Mouse (Mus musculus): ENCODE data around the gene Stat4. TPM values are rescaled to one million over a fixed set of nuclear protein-coding genes. Genes with fewer than 3 reads are reported as not detected.

Stat4 gene
- polyA plus RNA-seq, 1 experiment from 2014 or later = 0.47 TPM

- WGBS = 82% methylated on average over 8 of the region's 8 CpGs
- Histone ChIP-seq H3K27ac (replicated peaks; ENCODE audit: low read depth, low read length) (no peak overlapping the region), H3K36me3 (ENCODE audit: control insufficient read depth, insufficient read depth, low read length) (no peaks in the 10 kb centered on the region), H3K4me2 (ENCODE audit: low read length) (no peak overlapping the region), H3K4me3 (replicated peaks; ENCODE audit: low read depth, low read length) (no peak overlapping the region), H3K27me3 (ENCODE audit: control insufficient read depth, insufficient read depth, low read length) (no peaks in the 10 kb centered on the region), H3K9me3 (ENCODE audit: control insufficient read depth, low read length) (no peaks in the 10 kb centered on the region), H3K4me1 (ENCODE audit: control insufficient read depth, insufficient read depth, low read length) (no peaks in the 10 kb centered on the region), H3K9ac (replicated peaks; ENCODE audit: low read length) (no peak overlapping the region)
- ATAC-seq (ENCODE audit: low FRiP score, low TSS enrichment) (no peak), DNase-seq (no peak)
Measured at GRCm38 (mm10) chr1:51991983-51992609, 5.1 kb downstream of the Stat4 start.

GRCm38 (mm10) chr1:51996056-51996455 lies 9.1 kb downstream of the Stat4 start:
- H3K27ac ChIP-seq (replicated peaks; ENCODE audit: low read depth, low read length) = no peak overlapping the region
- H3K4me1 ChIP-seq (ENCODE audit: control insufficient read depth, insufficient read depth, low read length) = no peaks in the 10 kb centered on the region
- no peak overlapping the region for H3K9ac ChIP-seq (replicated peaks; ENCODE audit: low read length)
- no peaks in the 10 kb centered on the region for H3K36me3 ChIP-seq (ENCODE audit: control insufficient read depth, insufficient read depth, low read length)
- ATAC-seq (ENCODE audit: low FRiP score, low TSS enrichment) (no peak), DNase-seq (no peak)
- H3K27me3 ChIP-seq (ENCODE audit: control insufficient read depth, insufficient read depth, low read length) = no peaks in the 10 kb centered on the region
- WGBS = 92% methylated on average over 3 of the region's 3 CpGs
- H3K4me2 ChIP-seq (ENCODE audit: low read length) = no peak overlapping the region
- H3K9me3 ChIP-seq (ENCODE audit: control insufficient read depth, low read length) = no peaks in the 10 kb centered on the region
- H3K4me3 ChIP-seq (replicated peaks; ENCODE audit: low read depth, low read length) = no peak overlapping the region

DNA sequence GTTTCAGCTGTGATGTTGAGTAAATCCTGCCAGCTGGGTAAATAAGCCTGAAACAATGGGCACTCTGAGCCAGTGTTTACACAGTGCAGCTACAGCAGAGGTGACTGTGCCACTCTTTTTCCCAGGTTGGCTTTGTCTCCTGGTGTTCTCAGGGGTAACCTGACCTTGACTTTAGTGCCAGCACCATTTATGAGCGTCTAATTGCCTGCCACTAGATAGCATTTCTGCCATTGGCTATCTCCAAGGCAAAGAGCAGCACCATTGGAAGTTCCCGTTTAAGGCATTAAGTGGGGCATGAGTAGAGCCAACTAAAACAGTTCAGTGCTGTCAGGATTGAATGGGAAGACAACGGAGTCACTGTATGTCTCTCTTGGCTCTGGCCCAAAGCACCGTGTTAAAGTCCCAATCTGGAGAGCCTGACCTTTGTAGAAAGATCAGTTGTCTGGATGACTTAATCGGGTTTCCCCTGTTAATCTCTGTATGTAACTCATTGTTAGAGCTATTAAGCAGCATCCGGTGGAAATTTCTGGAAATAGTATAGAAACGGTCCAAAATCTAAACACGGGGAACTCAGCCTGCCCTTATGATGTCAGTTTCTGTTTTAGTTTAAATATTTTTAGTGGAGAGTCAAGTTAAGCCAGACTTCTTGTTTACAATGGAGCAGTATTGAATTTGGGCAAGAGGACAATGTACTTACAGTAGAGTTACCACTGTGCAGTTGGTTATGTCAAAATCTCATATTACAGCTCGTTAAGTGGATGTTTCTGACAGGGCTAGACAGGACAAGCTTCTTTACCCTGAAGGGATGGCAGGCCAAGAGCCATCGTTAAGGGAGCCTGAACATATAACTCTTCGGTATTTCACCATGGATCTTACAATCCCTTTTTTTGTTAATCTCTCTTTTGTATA lies 10.1 kb downstream of the Stat4 start:
- no peak overlapping the region for H3K27ac ChIP-seq (replicated peaks; ENCODE audit: low read depth, low read length)
- H3K36me3 ChIP-seq (ENCODE audit: control insufficient read depth, insufficient read depth, low read length) = no peaks in the 10 kb centered on the region
- DNase-seq (peak; percentile 60), ATAC-seq (ENCODE audit: low FRiP score, low TSS enrichment) (no peak)
- WGBS = 54% methylated on average over 11 of the region's 11 CpGs
- no peak overlapping the region for H3K9ac ChIP-seq (replicated peaks; ENCODE audit: low read length)
- no peak overlapping the region for H3K4me3 ChIP-seq (replicated peaks; ENCODE audit: low read depth, low read length)
- no peaks in the 10 kb centered on the region for H3K27me3 ChIP-seq (ENCODE audit: control insufficient read depth, insufficient read depth, low read length)
- H3K4me1 ChIP-seq (ENCODE audit: control insufficient read depth, insufficient read depth, low read length) = no peaks in the 10 kb centered on the region
- no peak overlapping the region for H3K4me2 ChIP-seq (ENCODE audit: low read length)
- H3K9me3 ChIP-seq (ENCODE audit: control insufficient read depth, low read length) = no peaks in the 10 kb centered on the region

DNA sequence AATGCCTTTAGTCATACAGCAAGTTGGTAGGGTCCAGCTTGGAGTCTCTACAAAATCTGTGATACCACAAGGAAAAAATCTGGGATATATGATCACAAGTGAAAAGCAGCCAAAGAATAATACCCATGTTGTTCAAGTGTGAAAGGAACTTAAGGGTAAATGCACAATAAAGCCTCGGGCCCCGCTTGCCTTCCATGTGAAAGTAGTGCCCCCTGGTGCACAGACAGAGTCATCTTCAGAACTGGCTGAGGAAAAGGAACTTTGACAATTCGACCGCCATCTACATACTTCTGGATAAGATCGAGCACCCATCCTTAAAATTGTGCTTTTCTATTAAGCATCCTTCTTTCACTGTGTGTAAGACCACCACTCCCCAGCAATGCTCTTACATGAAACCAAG lies 11.6 kb downstream of the Stat4 start:
- Histone ChIP-seq H3K9ac (replicated peaks; ENCODE audit: low read length) (no peak overlapping the region), H3K9me3 (ENCODE audit: control insufficient read depth, low read length) (no peaks in the 10 kb centered on the region), H3K27ac (replicated peaks; ENCODE audit: low read depth, low read length) (no peak overlapping the region), H3K27me3 (ENCODE audit: control insufficient read depth, insufficient read depth, low read length) (no peaks in the 10 kb centered on the region), H3K4me1 (ENCODE audit: control insufficient read depth, insufficient read depth, low read length) (no peaks in the 10 kb centered on the region), H3K4me2 (ENCODE audit: low read length) (no peak overlapping the region), H3K4me3 (replicated peaks; ENCODE audit: low read depth, low read length) (no peak overlapping the region), H3K36me3 (ENCODE audit: control insufficient read depth, insufficient read depth, low read length) (no peaks in the 10 kb centered on the region)
- WGBS = 63% methylated on average over 5 of the region's 5 CpGs
- ATAC-seq (ENCODE audit: low FRiP score, low TSS enrichment) = no peak
- DNase-seq = peak; percentile 70

GRCm38 (mm10) chr1:52004096-52004495 lies 17.1 kb downstream of the Stat4 start:
- Histone ChIP-seq H3K27ac (replicated peaks; ENCODE audit: low read depth, low read length) (no peak overlapping the region), H3K4me3 (replicated peaks; ENCODE audit: low read depth, low read length) (no peak overlapping the region), H3K9me3 (ENCODE audit: control insufficient read depth, low read length) (no peaks in the 10 kb centered on the region), H3K4me2 (ENCODE audit: low read length) (no peak overlapping the region), H3K9ac (replicated peaks; ENCODE audit: low read length) (no peak overlapping the region), H3K27me3 (ENCODE audit: control insufficient read depth, insufficient read depth, low read length) (no peaks in the 10 kb centered on the region), H3K36me3 (ENCODE audit: control insufficient read depth, insufficient read depth, low read length) (no peaks in the 10 kb centered on the region), H3K4me1 (ENCODE audit: control insufficient read depth, insufficient read depth, low read length) (no peaks in the 10 kb centered on the region)
- peak; percentile 31; the same call in 1 of the 2 replicates for ATAC-seq (ENCODE audit: low FRiP score, low TSS enrichment)
- DNase-seq = peak; percentile 85
- WGBS = 26% methylated on average over 8 of the region's 8 CpGs

GRCm38 (mm10) chr1:52008443-52008842 lies 21.5 kb downstream of the Stat4 start:
- H3K9me3 ChIP-seq (ENCODE audit: control insufficient read depth, low read length) = no peaks in the 10 kb centered on the region
- no peak overlapping the region for H3K9ac ChIP-seq (replicated peaks; ENCODE audit: low read length)
- WGBS = 5% methylated on average over 11 of the region's 11 CpGs
- no peak overlapping the region for H3K27ac ChIP-seq (replicated peaks; ENCODE audit: low read depth, low read length)
- H3K4me1 ChIP-seq (ENCODE audit: control insufficient read depth, insufficient read depth, low read length) = no peaks in the 10 kb centered on the region
- H3K4me2 ChIP-seq (ENCODE audit: low read length) = peak overlapping the region; percentile 46
- peak overlapping the region; percentile 18; the same call in 1 of the 2 replicates for H3K4me3 ChIP-seq (replicated peaks; ENCODE audit: low read depth, low read length)
- no peaks in the 10 kb centered on the region for H3K27me3 ChIP-seq (ENCODE audit: control insufficient read depth, insufficient read depth, low read length)
- ATAC-seq (ENCODE audit: low FRiP score, low TSS enrichment) (no peak), DNase-seq (peak; percentile 34)
- H3K36me3 ChIP-seq (ENCODE audit: control insufficient read depth, insufficient read depth, low read length) = no peaks in the 10 kb centered on the region

- no peak for ATAC-seq (ENCODE audit: low FRiP score, low TSS enrichment)
- Histone ChIP-seq H3K4me2 (ENCODE audit: low read length) (peak overlapping the region; percentile 46), H3K36me3 (ENCODE audit: control insufficient read depth, insufficient read depth, low read length) (no peaks in the 10 kb centered on the region), H3K9ac (replicated peaks; ENCODE audit: low read length) (0 out of 2 replicates have a peak overlapping the region, but pooled peaks have one; percentile 20), H3K4me1 (ENCODE audit: control insufficient read depth, insufficient read depth, low read length) (no peaks in the 10 kb centered on the region), H3K9me3 (ENCODE audit: control insufficient read depth, low read length) (no peaks in the 10 kb centered on the region), H3K27ac (replicated peaks; ENCODE audit: low read depth, low read length) (no peak overlapping the region), H3K27me3 (ENCODE audit: control insufficient read depth, insufficient read depth, low read length) (no peaks in the 10 kb centered on the region), H3K4me3 (replicated peaks; ENCODE audit: low read depth, low read length) (peak overlapping the region; percentile 18; the same call in 1 of the 2 replicates)
- no peak for DNase-seq
- WGBS = 2% methylated on average over 12 of the region's 12 CpGs
Measured at GRCm38 (mm10) chr1:52008947-52009346, 22.0 kb downstream of the Stat4 start.

DNA sequence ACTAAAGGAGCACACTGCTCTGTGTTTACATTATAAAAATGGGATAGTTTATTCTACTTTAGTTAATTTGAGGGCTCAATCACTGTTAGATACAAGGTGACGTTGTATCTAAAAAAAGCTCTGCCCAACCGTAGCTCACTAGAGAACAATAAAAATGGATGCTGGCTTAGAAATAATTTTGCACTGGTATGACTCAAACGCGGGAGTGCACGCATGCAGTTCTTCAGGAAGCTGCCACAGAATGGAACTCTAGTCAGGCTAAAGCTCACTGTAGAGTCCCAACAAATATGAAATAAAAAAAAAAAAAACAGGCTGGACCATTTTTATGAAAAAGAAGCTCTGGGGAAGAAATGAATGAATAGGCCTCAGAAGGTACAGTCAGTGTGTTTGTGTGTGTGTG lies 23.8 kb downstream of the Stat4 start:
- Histone ChIP-seq H3K4me3 (replicated peaks; ENCODE audit: low read depth, low read length) (no peak overlapping the region), H3K9ac (replicated peaks; ENCODE audit: low read length) (no peak overlapping the region), H3K27me3 (ENCODE audit: control insufficient read depth, insufficient read depth, low read length) (no peaks in the 10 kb centered on the region), H3K4me1 (ENCODE audit: control insufficient read depth, insufficient read depth, low read length) (no peaks in the 10 kb centered on the region), H3K9me3 (ENCODE audit: control insufficient read depth, low read length) (no peaks in the 10 kb centered on the region), H3K36me3 (ENCODE audit: control insufficient read depth, insufficient read depth, low read length) (no peaks in the 10 kb centered on the region), H3K4me2 (ENCODE audit: low read length) (no peak overlapping the region), H3K27ac (replicated peaks; ENCODE audit: low read depth, low read length) (no peak overlapping the region)
- WGBS = 93% methylated on average over 5 of the region's 5 CpGs
- ATAC-seq (ENCODE audit: low FRiP score, low TSS enrichment) = no peak
- no peak for DNase-seq

Measured in midbrain, embryonic 14.5 days (tissue).